In the genomic region with DNA sequence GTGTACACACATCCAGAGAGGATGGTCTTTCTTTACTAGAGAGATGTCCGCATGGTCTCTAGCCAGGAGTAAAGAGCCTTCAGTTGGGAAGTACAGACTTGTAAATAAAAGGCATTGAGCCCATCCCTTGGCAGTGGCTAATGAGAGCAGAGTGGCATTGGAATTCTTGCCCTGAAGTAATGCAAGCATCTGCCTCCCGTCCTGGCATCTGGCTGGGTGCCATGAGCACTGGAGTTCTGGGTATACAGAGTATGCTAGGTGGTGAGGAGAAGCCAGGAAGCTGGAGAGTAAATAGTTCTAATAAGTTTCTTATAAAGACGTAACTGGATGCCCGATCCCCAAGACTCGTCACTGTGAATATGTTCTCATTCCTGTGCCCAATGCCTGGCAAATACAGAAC, we compare ENCODE assay signal across 18 mouse cellular contexts.
"Had no signal": no experiment of that assay in that cellular context is flagged by ENCODE, and none has a peak within 500 bp of the region (broad histone marks: within the 10 kb centered on the region; RNA-seq: fewer than 3 reads in every experiment).

No protein-coding gene starts in this region.

- H3K9me3 ChIP-seq: midbrain, embryonic 12.5 days; neural tube, embryonic 13.5 days; neural tube, embryonic 15.5 days had no signal

- H3K36me3 ChIP-seq: midbrain, embryonic 10.5 days; midbrain, embryonic 12.5 days; neural tube, embryonic 13.5 days; neural tube, embryonic 15.5 days had no signal

- DNase-seq: lung, embryonic 14.5 days; lung, postnatal 10 days; lung, postnatal 4 days; midbrain, embryonic 14.5 days; retina, postnatal 1 day; right cerebral cortex, adult 18-20 months; right cerebral cortex, postnatal 25 days; right cerebral cortex, postnatal 4 days; spleen, adult 18-20 months; thymus, adult 18-20 months; thymus, postnatal 14 days; thymus, postnatal 36 days had no signal

- H3K4me2 ChIP-seq: lung, embryonic 14.5 days; midbrain, embryonic 12.5 days; neural tube, embryonic 13.5 days; neural tube, embryonic 15.5 days had no signal

- H3K4me3 ChIP-seq: midbrain, embryonic 10.5 days; midbrain, embryonic 12.5 days; myocyte; neural tube, embryonic 13.5 days; neural tube, embryonic 15.5 days had no signal

- H3K9ac ChIP-seq: lung, embryonic 14.5 days; midbrain, embryonic 12.5 days; neural tube, embryonic 13.5 days; neural tube, embryonic 15.5 days had no signal

- ATAC-seq: midbrain, embryonic 16.5 days had no signal

- H3K27ac ChIP-seq: midbrain, embryonic 10.5 days; midbrain, embryonic 12.5 days; neural tube, embryonic 13.5 days; neural tube, embryonic 15.5 days had no signal

- H3K4me1 ChIP-seq: midbrain, embryonic 12.5 days had no signal

- H3K27me3 ChIP-seq: midbrain, embryonic 12.5 days; neural tube, embryonic 13.5 days; neural tube, embryonic 15.5 days had no signal
